Mouse (Mus musculus): ENCODE measurements around the gene Tmem8b.

DNA sequence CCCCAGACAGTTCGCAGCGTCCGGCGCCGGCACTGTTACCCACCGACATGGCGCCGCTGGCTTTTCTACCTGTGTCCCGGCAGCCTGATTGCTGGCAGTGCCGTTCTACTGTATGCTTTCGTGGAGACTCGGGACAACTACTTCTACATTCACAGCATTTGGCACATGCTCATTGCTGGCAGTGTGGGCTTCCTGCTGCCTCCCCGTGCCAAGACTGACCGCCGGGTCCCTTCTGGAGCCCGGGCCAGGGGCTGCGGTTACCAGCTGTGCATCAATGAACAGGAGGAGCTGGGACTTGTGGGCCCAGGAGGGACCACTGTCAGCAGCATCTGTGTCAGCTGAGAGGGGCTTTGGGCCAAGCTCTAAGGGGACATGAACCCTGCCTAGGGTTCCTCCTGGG, 21.2 kb downstream of the Tmem8b start:
- no peak for TF ChIP-seq CTCF (IDR thresholded peaks at IDR 0.05; ENCODE audit: insufficient read depth, low read length)
- TF ChIP-seq POLR2A (IDR thresholded peaks at IDR 0.05; ENCODE audit: borderline replicate concordance, extremely low read depth, low read depth, low read length), result no peak
